Mouse (Mus musculus) lung, embryonic 14.5 days (tissue): Measurements from ENCODE around the gene Gm9736. TPM values are rescaled to one million over a fixed set of nuclear protein-coding genes. Genes with fewer than 3 reads are reported as not detected.
"Not testable (repeated sequence)": the region's sequence is repeated elsewhere in the genome, so short reads cannot be mapped to it uniquely, and the experiment has no call there.

Experiments used
- ATAC-seq: fragments of 200-750 bp; cut with Nextera tagmentation; 2 replicates; pipeline ENCODE4 v1.8.0; 2017; ENCODE audit warnings: mild to moderate bottlenecking, moderate TSS enrichment, moderate library complexity; ENCODE audit not compliant: insufficient read depth
- DNase-seq: peaks from one replicate; pipeline ENCODE4 v3.0.0-alpha.2; 2015
- H3K27ac ChIP-seq: fragments of 300-500 bp; sonication (generic); 2 replicates; pipeline ENCODE4 v1.5.1; 2014; ENCODE audit warnings: low read depth, mild to moderate bottlenecking, moderate library complexity
- H3K27me3 ChIP-seq: fragments of 300-500 bp; sonication (generic); 2 replicates; pipeline ENCODE4 v1.6.1; 2014; ENCODE audit warnings: low read length, control low read depth; ENCODE audit not compliant: insufficient read depth
- H3K36me3 ChIP-seq: fragments of 300-500 bp; sonication (generic); 2 replicates; pipeline ENCODE4 v1.6.1; 2014; ENCODE audit warnings: control low read depth; ENCODE audit not compliant: insufficient read depth
- H3K4me1 ChIP-seq: fragments of 300-500 bp; sonication (generic); 2 replicates; pipeline ENCODE4 v1.6.1; 2014; ENCODE audit warnings: antibody characterized with exemption, control low read depth; ENCODE audit not compliant: insufficient read depth
- H3K4me2 ChIP-seq: fragments of 300-500 bp; sonication (generic); 2 replicates; pipeline ENCODE4 v1.6.1; 2014; ENCODE audit warnings: mild to moderate bottlenecking
- H3K4me3 ChIP-seq: fragments of 300-500 bp; sonication (generic); 2 replicates; pipeline ENCODE4 v1.5.1; 2014; ENCODE audit warnings: low read depth, low read length
- H3K9ac ChIP-seq: fragments of 300-500 bp; sonication (generic); 2 replicates; pipeline ENCODE4 v1.6.1; 2014
- H3K9me3 ChIP-seq: fragments of 300-500 bp; sonication (generic); 2 replicates; pipeline ENCODE4 v1.6.1; 2016; ENCODE audit warnings: low read depth, low read length, control low read depth
- CTCF ChIP-seq: IDR thresholded peaks from 2 replicates; pipeline ENCODE4 v1.5.1; 2016; ENCODE audit warnings: antibody characterized with exemption, low read depth
- WGBS: fragments of 180-500 bp; shearing (Covaris S2); extraction: QIAGEN DNeasy Blood & Tissue Kit; methylation state at CpG from one replicate; pipeline ENCODE4 v1.1.7; 2014; 5-methylcytosine and 5-hydroxymethylcytosine counted together
- polyA plus RNA-seq: library from polyadenylated mRNA; unstranded; fragments of >200 nt; fragmentation: Nextera tagmentation; extraction: Ambion mirVana; gene quantifications from 2 replicates; pipeline ENCODE4 v1.2.1, GENCODE M21; 2014

Gene Gm9736
- polyA plus RNA-seq, 1 experiment from 2014 or later: not detected

GRCm38 (mm10) chr10:77772142-77772541 is 21.0 kb upstream of the Gm9736 start:
- not testable (repeated sequence) for H3K9me3 ChIP-seq, H3K4me1 ChIP-seq, H3K4me3 ChIP-seq, H3K4me2 ChIP-seq, ATAC-seq, H3K36me3 ChIP-seq, H3K27ac ChIP-seq, H3K9ac ChIP-seq, H3K27me3 ChIP-seq, DNase-seq
- 71% methylated on average over 1 of the region's 3 CpGs for WGBS

DNA sequence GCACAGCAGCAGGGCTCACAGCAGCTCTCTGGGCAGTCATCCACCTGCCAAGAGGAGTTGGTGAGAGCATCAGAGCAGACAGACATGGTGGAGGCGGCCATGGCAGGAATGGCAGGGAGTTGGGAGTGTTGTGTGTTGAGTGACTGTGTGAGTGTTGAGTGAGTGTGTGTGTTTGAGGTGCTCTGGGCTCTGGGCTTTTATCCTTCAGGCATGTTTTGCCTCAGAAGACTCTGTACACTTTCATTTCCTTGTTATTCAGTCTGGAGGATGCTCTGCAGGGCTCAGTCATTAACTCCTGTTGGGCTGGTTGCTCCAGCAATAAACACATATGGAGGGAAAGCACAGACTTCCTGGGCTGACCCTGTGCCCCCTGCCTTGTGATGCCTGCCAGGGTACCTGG is 20.1 kb upstream of the Gm9736 start, which contains the start of gene Gm3238:
TSS of gene Gm3238 (minus strand) at position 101 of the 400 bp plus-strand sequence.
- H3K36me3 ChIP-seq, H3K27me3 ChIP-seq, H3K4me3 ChIP-seq, DNase-seq, H3K4me1 ChIP-seq, ATAC-seq, H3K9ac ChIP-seq, H3K27ac ChIP-seq, H3K4me2 ChIP-seq, H3K9me3 ChIP-seq: not testable (repeated sequence)
- WGBS: 50% methylated on average over 1 of the region's 1 CpGs

DNA sequence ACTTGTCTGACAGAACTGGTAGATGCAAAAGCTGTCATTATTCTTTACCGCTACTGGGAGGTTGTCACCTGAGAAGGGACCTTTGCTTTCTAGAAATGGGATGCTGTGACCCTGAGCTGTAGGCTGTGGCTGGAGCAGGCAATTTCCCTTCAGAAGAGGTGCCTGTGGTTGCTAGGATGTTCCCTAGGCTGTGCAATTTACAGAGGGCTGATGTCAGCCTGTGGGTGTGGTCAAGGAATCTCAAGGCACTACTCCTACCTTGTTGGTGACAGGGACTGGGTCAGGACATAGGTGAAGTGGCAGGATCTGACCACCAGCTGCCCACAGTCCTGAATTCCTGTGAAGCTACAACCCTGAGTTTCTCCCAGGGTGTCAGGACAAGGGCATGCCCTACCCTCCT is 18.6 kb upstream of the Gm9736 start:
- no peaks in the 10 kb centered on the region for H3K36me3 ChIP-seq
- ATAC-seq: no peak

GRCm38 (mm10) chr10:77759582-77759981 is 8.4 kb upstream of the Gm9736 start, which contains the start of gene Gm3233:
Gene Gm3233, minus strand, starts transcription at chr10:77759682.
- not testable (repeated sequence) for H3K4me1 ChIP-seq, H3K27me3 ChIP-seq, H3K9me3 ChIP-seq, H3K27ac ChIP-seq, H3K9ac ChIP-seq, H3K4me3 ChIP-seq, H3K36me3 ChIP-seq, DNase-seq, ATAC-seq, H3K4me2 ChIP-seq
- no CpG with 5 or more reads among the region's 1 CpGs for WGBS

More for the DNA sequence above, 18.6 kb upstream of the Gm9736 start:
- WGBS: 64% methylated on average over 1 of the region's 1 CpGs
- TF ChIP-seq CTCF: no peak
- Histone ChIP-seq H3K27me3 (no peaks in the 10 kb centered on the region), H3K9me3 (no peaks in the 10 kb centered on the region), H3K4me2 (no peak overlapping the region), H3K27ac (no peak overlapping the region), H3K4me1 (no peaks in the 10 kb centered on the region), H3K9ac (no peak overlapping the region), H3K4me3 (no peak overlapping the region)
- no peak for DNase-seq

DNA sequence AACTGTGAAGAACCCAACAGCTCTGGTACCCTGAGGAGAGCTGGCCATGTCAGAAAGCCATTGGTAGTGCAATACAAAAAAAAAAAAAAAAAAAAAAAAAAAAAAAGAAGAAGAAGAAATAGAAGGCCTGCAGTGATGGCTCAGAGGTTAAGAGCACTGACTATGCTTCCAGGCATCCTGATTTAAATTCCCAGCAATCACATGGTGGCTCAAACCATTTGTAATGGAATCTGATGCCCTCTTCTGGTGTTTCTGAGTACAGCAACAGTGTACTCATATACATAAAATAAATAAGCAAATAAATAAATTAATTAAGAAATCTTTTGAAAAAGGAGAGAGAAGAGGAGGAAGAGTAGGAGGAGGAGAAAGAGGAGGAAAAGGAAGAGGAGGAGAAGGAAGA is 2.3 kb upstream of the Gm9736 start:
- H3K9ac ChIP-seq: no peak overlapping the region
- DNase-seq (peak; percentile 10), ATAC-seq (no peak)
- H3K4me2 ChIP-seq: no peak overlapping the region
- H3K36me3 ChIP-seq: no peaks in the 10 kb centered on the region
- H3K9me3 ChIP-seq: no peaks in the 10 kb centered on the region
- H3K27ac ChIP-seq: no peak overlapping the region
- no peak overlapping the region for H3K4me3 ChIP-seq
- TF ChIP-seq CTCF: no peak
- no peaks in the 10 kb centered on the region for H3K4me1 ChIP-seq
- no peaks in the 10 kb centered on the region for H3K27me3 ChIP-seq

DNA sequence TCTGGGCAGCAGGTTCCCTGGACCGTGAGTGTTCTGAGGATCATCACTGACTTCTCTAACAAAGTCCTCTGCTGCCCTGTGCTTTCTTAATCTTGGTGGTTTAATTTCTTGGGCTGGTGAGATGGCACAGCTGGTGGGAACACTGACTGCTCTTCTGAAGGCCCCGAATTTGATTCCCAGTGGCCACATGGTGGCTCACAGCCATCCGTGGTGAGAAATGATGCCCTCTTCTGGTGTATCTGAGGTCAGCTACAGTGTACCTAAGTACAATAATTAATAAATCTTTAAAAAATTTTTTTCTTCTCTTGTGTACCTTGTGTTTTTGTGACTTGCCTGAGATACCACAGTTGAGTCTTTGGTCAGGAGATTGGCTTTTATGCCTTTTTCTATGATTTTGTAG is 1.2 kb upstream of the Gm9736 start:
- H3K36me3 ChIP-seq, H3K4me2 ChIP-seq, ATAC-seq, H3K27ac ChIP-seq, H3K27me3 ChIP-seq, H3K4me1 ChIP-seq, H3K4me3 ChIP-seq, H3K9ac ChIP-seq, H3K9me3 ChIP-seq: not testable (repeated sequence)
- DNase-seq: peak; percentile 21
- 0 out of 2 replicates have a peak, but pooled peaks have one; percentile 14 for TF ChIP-seq CTCF
- WGBS: 47% methylated on average over 3 of the region's 3 CpGs

DNA sequence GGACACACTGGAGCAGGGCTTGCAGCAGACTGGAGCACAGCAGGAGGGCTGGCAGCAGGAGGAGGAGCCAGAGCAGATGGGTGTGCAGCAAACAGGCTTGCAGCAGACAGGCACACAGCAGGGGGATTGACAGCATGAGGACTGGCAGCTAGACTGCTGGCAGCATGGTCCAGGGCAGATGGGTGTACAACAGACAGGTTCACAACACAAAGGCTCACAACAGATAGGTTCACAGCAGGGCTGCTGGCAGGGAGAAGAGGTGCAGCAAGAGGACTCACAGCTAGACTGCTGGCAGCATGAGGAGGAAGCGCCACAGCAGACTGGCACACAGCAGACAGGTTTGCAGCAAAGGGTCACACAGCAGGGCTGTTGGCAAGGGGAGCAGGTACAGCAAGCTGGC is 468 bp downstream of the Gm9736 start:
- not testable (repeated sequence) for H3K4me2 ChIP-seq, H3K9ac ChIP-seq, ATAC-seq, DNase-seq, H3K9me3 ChIP-seq, H3K27ac ChIP-seq, H3K4me3 ChIP-seq, H3K4me1 ChIP-seq, H3K27me3 ChIP-seq, H3K36me3 ChIP-seq
- WGBS: 75% methylated on average over 1 of the region's 1 CpGs

GRCm38 (mm10) chr10:77741924-77742688 is 9.0 kb downstream of the Gm9736 start, which contains the start of gene Gm18596:
Gene Gm18596, minus strand, starts transcription at chr10:77742638.
- not testable (repeated sequence) for H3K36me3 ChIP-seq, H3K27ac ChIP-seq, H3K4me2 ChIP-seq, H3K27me3 ChIP-seq, H3K4me3 ChIP-seq, H3K9ac ChIP-seq, H3K9me3 ChIP-seq, DNase-seq, H3K4me1 ChIP-seq, ATAC-seq
- 56% methylated on average over 5 of the region's 5 CpGs for whole genome bisulfite sequencing
